Mouse (Mus musculus): ENCODE data around the gene Crtc1.

DNA sequence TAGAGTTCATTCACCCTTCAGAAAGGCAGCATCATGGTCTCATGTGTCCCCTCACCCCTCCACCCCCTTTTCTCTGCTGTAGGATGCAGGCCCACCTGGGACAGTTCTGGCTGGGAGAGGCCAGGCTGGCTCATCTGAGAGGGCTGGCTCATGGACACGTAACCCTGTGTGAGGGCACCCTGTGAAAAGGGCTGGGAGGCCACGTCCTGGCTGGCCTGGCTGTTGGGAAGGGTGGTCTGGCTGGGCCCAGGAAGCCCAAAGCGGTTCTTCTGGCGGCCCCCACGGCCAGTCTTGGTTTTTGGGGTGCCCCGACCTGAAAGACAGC, 106.5 kb downstream of the Crtc1 start:
- TF ChIP-seq POLR2A (IDR thresholded peaks at IDR 0.05; ENCODE audit: extremely low read depth, insufficient read depth, low read length) (no peak), CTCF (IDR thresholded peaks at IDR 0.05; ENCODE audit: extremely low read depth, insufficient read depth, low read length) (no peak)

All from cortical plate, adult 2 months (tissue).